Mouse (Mus musculus) thymus, postnatal 0 days (tissue): ENCODE results near the gene Ulk4. TPM values are rescaled to one million over a fixed set of nuclear protein-coding genes. Genes with fewer than 3 reads are reported as not detected.

Experiments
- DNase-seq: peaks from one replicate; pipeline ENCODE4 v3.0.0-alpha.2; 2015; ENCODE audit warnings: low spot score
- polyA plus RNA-seq: library from polyadenylated mRNA; unstranded; fragments of >200 nt; fragmentation: Nextera tagmentation; extraction: Ambion mirVana; gene quantifications from 2 replicates; pipeline ENCODE4 v1.2.1, GENCODE M21; 2015

Ulk4 gene
- polyA plus RNA-seq, 1 experiment from 2014 or later, result 55.5 TPM

DNA sequence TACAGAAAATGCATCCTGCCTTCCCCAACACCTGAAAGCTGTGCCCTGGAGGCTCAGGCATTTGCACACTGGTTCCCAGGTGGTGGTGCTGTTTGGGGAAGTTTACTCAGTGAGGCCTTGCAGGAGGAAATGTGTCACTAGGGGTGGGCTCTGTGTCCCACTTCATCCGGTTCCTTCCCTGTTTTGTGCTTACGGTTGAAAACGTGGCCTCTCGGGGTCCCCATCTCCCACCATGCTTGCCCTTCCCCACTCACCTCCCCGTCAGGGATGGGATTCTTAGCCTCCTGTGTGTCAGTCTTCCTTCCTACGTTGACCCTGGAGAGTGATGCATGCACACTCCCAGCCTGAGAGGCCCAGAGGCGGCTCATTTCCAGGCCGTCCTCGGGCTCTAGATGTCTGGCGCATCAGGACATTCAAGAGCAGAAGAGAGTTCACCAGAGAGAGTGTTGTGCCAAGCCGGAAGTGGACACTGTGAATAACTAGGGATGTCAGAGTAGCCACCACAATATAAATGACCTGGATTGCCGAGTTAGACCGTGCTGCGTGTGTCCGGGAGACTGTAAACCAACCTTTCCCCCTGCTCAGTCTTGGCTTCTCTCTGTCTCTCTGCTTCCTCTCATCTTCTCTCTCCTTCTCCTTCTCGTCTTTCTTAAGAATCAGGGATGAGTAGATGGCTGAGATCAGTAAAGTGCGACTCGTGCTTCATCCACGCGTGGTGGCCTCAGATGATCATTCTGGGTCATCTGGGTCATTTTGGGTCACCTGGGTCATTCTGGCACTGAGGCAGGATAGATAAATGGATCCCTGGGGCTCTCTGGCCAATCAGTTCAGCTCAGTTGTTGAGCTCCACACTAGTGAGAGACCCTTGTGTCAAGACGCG lies 24.3 kb upstream of the Ulk4 start:
- DNase-seq, result peak; percentile 69

DNA sequence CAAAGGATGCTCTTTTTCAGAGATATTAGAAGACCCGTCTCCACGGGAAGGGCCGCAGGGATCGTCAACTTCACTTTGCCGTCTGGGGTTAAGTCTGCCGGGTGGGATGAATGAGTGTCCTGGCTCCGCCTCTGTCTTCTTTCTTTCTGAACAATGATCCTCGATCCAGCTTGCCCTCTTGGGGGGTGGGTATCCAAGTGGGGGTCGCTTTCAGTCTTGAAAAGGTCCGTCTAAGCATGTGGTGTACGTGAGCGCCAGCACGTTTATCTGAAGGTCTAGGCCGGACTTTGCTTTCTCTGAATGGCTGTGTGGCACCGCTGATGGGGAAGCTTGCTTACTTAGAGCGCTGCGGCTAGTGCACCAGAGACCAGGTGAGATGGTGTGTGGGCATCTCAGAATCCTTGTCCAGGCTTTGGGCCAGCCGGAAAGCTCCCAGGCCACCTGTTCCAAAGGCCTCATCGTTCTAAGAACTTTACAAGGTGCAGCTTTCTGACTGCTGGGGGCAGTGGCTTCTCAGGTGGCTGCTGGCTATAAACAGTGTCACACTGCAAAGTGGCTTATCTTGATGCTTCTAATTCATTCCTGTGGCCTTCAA lies 23.1 kb upstream of the Ulk4 start:
- DNase-seq, result no peak

DNA sequence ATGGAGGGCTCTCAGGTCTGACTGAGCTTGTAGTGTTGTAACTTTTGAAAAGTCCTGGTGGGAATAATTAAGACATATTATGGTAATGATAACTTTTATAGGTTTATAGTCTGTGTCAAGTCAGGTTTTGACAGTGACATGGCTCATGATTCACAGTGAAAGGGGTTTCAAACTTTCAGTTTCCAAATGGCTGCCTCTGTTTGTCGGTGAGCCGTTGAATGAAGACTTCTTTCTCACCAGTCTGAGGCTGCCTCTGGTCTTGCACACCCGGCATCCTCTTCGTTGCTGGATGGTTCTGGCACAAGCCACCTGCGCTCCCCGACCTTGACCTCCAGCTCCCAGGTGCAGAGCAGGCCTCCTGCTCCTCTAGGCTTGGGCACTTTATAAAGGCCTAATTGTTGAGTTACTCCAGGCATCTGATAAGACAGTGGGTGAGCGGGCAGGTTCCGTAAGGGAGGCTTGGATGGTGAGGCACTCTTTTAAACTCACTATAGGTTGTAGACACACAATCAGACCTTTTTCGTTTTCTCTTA lies 22.3 kb upstream of the Ulk4 start:
- DNase-seq, result no peak

DNA sequence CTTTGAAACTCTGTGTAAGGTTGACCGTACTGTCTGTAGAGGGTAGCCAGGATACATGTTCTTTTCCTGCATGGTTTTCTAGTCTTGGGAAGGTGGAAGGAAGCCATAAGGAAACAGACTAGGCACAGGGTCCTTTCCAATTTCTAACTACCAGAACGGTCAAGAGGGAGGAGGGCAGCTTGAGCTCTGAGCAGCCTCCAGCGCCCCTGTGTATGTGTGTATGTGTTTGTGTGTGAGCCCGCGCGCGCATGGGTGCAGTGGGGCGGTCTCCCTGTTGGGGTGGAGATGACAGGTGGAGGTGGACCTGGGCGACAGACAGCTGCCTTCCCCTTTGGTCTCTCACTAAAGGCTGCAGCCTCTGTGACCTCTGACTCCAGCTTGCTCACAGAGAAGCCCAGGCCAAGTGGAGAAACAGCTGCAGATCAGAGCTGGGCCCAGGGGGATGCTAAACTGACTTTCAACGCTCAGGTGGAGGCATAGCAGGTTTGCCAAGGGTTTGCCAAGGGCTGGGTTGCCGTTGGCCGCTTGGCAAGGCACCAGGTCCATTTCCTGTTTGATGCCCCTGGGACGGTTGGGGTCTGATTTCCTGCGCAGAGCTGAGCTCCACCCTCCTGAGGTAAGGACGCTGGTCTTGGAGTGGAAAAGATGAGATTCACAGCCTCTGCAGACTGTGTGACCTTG lies 21.6 kb upstream of the Ulk4 start:
- peak; percentile 54 for DNase-seq

DNA sequence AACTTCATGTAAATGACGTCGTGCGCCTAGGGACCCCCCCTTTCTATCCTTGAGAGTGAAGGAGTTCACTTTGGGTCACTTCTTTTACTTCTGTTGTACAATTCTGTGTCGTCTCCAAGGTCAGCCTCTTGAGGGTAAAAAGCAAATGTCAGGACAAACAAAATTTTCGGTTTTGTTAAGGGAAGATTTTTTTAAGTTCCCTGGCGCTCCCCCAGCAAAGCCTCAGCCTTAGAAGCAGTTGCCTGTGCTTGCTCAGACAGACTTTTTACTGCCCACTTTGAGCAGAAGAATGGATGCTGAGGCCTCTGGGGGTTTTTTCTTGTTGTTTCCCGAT lies 21.0 kb upstream of the Ulk4 start:
- DNase-seq, result no peak

DNA sequence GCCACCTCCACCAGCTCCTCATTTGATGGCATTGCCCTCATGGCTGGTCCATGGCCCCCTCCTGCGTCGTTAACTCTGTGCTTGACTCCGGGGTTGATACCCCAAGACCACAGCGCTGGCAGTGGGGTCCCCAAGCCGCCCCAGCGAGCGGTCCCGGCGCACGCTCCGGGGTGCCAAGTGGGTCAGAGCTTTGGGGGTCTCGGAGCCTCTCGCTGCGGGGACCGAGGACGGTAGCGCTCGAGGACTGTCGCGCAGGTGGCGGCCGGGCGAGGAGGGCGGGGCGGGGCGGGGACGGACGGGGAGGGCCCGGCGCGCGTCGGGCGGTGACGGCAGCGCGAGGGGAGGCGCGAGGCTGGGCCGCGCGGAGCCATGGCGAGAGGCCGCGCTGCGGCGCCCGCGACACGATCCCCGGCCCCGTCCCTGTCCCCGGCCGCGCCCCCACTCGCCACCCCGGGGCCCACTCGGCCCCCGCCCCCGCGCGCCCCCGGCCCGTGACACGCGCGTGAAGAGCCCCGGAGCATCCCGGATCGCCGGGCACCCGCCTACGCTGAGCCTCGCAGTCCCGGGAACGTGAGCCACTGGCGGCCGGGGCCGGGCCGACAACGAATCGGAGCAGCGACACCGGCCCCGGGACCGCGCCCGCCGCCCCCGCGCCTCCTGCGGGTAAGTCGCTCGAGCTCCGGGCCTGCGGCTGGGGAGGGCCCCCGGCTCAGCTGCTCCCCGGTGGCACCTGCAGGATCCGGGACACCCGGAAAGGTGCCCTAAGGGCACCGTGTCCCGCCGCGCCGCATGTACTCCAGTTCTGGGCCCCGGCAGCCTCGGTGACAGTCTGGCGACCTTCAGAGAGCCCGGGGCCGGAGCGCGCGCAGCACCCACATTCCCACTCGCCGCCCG lies 20.4 kb upstream of the Ulk4 start, which contains the start of gene Trak1:
Gene Trak1, plus strand, starts transcription at position 332 of the 894 bp plus-strand sequence.
- DNase-seq, result peak; percentile 80

DNA sequence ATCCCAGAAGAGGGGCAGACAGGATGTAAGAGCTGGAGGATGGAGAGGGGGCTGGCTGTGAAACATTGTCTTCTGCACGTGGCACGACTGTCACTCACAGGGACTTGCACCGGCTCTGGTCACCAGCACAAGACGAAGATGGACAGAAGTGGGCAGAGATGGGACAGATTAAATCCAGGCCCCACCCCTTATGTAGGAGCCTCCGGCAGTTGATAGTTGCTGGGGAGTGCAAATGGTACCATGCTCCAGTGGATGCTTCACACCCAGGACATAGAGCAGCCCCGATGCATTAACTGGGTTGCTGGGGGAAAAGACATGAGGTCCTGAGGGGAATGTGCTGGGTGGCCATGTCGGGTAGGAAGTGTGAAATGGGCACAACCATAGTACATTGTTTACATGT lies 18.2 kb upstream of the Ulk4 start:
- DNase-seq, result no peak

DNA sequence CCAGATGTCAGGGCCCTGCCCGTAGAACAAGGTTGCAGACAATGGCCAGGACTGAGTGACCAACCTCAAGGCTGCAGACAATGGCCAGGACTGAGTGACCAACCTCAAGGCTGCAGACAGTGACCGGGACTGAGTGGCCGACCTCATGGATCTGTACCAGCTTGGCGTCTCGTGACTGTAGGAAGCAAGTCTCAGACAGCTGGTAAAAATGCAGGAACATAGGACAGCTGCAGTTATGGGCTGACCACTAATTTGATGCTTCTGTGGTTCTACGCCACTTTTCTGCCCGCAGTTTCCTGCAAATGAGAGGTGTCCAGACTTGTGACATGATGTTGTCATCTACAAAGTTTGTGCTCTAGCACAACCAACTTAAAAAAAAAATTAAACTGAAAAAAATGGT lies 16.2 kb upstream of the Ulk4 start:
- no peak for DNase-seq

DNA sequence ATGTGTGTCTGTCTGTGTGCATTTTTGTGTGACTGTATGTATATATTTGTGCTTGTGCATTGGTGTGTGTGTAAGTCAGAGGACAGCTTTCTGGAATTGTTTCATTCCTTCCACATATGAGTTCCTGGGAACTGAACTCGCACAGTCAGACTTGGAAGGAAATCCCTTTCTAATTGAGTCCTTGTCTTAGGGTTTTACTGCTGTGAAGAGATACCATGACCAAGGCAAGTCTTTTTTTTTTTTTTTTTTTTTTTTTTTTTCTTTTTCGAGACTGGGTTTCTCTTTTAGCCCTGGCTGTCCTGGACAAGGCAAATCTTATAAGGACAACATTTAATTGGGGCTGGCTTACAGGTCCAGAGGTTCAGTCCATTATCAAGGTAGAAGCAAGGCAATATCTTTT lies 14.3 kb upstream of the Ulk4 start:
- no peak for DNase-seq

DNA sequence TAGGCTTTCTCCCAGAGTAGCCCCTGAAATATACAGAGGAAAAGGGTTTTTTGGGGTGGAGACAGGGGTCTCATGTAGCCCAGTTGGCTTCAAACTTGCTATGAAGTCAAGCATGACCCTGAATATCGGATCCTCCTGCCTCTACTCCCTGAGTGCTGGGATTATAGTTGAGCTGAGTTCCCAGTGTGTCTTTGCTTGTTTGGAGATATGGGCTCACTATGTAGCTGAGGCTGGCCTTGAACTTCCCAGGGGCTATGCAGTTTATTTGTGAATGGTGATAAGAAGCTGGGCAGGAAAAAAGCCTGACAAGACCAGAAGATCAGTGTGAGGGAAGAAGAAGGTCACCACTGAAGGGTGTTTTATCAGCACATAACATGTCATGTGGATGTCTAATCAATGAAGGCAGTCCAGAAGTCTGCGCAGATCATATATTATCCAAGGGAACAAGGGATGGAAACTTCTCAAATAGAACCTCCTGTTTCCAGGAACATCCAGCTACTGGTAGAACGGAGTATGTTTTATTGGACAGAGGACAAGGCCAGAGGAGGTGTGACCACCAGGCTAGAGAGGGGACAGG lies 9.4 kb upstream of the Ulk4 start:
- no peak for DNase-seq

DNA sequence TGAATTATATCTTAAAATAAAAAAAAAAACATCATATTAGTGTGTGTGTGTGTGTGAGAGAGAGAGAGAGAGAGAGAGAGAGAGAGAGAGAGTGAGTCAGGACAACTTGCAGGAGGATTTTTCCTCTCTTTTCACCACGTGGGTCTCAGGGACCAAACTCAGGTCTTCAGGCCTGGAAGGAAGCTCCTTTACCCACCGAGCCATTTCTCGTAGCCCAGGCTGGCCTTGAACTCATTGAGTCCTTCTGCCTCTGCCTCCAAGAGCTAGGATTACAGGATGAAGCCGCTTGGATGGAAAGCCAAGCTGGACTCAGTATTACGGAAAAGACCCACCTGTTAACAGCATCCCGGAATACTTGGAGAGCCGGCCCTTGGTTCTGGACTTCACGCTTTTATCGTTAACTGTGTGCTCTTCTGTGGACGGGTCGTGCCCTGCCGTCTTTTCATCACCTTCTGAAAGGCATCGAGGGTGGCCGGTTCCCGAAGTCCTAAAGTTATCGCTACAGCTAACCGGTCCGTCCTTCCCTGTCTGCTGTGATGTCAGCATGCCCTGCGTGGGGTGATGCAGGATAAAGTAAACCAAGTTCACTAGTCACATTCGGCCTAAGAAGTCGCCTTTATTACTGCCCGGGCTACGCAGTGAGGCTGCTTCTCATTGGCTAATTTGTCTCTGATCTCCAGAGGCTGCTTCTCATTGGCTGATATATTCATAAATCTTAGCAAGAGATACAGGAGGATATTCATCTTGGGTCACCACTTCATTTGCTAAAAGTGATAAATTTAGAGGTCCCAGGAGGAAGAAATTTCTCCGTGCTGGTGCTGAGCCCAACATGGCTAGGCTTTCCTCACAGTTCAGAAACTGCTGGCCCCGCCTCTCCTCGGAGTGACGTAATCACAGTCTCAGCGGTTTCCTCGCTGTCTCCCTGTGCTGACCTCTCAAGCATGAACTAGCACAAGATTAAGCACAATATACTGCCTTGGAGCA lies 8.6 kb upstream of the Ulk4 start:
- DNase-seq, result peak; percentile 52

DNA sequence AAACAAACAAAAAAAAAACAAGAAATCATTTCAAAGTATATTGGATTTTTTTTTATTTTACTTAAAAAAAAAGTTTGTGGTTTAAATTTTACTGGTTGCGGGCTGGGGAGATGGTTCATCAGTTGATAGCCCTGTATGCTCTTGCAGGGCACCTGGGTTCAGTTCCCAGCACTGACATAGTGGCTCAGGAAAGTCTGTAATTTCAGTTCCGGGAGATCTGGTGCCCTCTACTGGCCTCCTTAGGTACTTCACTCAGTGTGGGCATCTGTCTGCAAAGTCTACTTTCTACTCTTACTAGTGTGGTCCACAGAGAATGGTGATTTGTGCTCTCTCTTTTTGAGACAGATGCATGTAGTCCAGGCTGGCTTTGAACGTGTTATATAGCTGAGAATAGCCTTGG lies 7.4 kb upstream of the Ulk4 start:
- peak; percentile 59 for DNase-seq

DNA sequence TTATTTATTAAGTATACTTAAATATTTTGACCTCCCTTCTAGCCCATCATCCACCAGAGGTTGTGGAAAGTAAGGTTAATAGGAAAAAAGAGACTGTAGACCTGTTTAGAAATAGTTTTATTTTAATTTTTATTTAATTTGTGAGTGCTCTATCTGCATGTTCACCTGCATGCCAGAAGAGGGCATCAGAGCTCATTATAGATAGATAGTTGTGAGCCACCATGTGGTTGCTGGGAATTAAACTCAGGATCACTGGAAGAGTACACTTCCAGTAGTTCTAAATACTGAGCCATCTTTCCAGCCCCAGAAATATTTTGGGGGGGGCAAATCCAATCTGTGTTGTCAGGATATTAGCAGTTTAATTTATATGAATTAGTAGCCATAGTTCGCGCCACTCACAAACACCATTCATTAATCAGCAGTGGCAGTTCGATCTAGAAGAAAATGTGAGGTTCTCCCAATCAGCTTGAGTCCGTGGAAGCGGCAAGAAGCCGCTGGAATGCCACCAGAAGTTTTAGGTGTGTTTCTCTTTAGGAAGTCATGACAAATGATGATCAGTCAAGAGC lies 6.7 kb upstream of the Ulk4 start:
- DNase-seq, result no peak

DNA sequence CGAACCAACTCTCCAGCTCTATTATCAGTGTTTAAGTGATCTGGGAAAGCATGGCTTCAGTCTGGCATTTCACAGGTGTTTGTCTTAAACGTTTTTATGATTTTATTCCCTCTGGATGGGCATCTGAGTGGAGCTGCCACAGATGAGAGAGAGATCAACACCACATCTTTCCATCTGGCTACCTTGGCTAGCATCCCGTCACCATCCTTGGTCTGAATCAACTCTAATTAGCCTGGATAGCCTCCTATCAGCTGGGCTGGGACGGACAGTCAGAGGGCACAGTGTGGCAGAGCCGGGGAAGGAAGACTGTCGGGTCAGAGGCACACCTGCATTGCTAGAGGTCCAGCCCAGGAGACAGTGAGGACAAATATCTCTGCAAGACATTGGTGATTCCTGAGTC lies 4.9 kb upstream of the Ulk4 start:
- DNase-seq, result no peak

DNA sequence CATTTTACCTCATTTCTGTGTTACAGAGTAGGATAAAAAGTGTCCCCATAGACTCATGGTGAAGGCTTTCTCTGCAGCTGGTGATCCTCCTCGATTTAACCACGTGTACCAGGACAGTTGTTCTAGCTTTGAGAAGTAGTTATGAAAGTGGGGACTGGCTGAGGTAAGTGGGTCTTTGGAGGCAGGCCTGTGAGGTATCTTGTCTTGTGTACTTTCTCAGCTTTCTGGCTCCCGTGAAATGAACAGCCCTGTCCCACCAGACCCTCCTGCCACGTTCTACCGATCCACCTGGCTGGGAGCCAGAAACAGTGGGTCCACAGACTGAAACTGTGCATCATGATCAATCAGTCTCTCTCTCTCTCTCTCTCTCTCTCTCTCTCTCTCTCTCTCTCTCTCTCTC lies 2.2 kb upstream of the Ulk4 start:
- DNase-seq, result no peak

DNA sequence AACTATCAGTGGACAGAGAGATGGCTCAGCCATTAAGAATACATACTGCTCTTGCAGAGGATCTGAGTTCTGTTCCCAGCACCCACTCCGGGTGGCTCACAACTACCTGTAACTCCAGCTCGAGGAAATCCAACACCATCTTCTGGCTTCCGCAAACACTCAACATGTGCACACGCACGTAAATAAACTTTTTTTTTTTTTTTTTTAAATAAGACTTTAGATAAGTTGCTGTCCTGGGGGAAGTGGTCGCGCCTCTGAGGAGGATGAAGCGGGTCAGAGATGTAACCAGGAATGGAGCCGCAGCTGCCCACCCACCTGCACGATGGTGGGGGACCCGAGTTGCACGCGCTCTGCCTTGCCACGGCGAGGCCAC lies 266 bp downstream of the Ulk4 start:
- no peak for DNase-seq

DNA sequence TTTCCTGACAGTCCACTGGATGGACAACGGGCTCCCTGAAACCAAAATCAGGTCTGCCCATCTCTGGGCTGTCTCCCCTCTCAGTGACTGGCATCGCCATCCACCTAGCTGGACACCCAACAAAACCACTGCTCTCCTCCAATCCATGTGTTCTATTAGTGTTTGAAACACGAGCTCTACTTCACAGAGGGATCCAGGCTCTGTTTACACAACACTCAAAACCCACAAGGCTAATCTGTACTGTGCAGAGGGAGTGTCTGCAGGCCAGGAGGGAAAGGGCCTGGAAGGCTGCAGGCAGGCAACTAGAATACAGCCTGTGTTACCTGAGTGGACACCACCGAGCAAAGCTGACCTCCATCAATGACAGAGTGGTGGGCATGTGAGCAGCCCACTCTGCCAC lies 5.4 kb downstream of the Ulk4 start:
- DNase-seq, result no peak

DNA sequence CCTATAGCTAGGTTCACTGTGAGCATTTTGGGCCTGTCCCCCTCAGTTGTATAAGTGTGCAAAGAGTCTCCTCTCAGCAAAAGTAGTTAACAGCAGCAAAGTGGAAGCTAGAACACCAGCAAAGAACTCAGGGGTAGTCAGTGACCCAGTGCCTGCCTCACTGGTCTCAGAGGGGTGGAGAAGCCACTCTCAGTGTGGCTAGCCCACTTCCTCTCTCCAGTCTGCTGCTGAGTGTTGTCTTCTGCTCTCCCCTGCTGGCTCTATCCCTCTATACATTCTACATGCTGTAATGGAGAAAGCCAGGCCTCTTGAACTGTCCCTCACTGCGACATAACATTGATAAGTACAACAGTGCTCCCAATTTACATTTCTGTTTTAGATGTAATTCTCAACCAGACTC lies 5.8 kb downstream of the Ulk4 start:
- no peak for DNase-seq

DNA sequence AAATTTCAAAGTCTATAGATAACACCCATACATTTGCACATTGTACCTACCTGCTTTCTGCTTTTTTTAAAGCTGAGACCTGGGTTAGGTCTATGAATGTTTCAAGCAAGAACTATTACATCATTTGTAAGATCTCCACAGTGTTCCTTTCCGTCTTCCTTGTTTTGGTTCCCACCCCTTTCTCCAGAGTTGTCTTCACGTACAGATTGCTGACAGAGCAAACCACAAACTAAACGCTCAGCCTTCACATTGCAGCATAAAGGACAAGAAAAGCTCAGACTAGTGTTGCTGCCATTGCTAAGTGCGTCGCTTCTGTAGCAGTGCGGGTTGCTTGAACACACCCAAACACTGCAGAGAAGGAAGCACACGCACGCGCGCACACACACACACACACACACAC lies 11.7 kb downstream of the Ulk4 start:
- no peak for DNase-seq
